Mouse (Mus musculus) heart, postnatal 4 days (tissue): ENCODE measurements around the gene Gm9972. TPM values are rescaled to one million over a fixed set of nuclear protein-coding genes. Genes with fewer than 3 reads are reported as not detected.

ENCODE experiments used
- DNase-seq: peaks from one replicate; pipeline ENCODE4 v3.0.0; 2021
- total RNA-seq, 2 experiments: library from RNA; stranded (reverse); gene quantifications; 2 replicates each; pipeline ENCODE4 v1.2.3; 2021

Gene Gm9972
- total RNA-seq = not detected

DNA sequence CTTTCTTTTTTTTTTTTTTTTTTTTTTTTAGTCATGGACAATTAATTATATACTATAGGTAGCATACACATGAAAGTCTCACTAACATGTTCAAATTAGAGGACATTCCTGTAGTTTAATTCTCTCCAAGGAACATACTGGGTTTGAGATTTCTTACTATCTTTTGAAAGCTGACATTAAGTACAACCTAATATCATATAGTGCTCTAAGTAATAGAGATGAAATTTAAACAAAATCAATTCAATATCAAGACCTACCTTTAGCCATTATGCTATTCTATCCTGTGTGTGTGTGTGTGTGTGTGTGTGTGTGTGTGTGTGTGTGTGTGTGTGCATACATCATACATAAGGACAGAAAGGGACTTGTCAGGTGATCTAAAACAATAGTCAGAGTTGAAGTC, at the start of gene Gm9972:
Gene Gm9972 (plus strand): TSS at position 301 of the 400 bp plus-strand sequence.
- DNase-seq = no peak

DNA sequence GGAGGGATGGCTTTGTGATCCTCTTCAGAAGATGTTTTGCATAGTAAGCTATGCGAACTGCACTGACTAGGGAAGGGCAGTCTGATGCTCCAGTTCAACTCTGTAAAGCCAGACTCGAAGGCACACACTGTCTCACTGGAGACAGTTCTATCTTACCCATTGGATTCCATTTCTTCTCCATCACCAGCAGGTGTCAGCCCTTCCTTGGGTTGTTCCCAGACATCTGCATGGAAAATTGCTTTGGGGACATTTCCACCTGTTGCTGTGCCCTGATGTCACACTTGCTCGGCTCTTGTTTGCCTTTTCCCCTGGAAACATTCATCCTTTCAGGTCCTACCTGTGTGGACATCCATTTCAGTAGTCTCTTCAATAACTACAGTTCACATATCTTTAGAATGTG, 36.4 kb upstream of the Gm9972 start:
- DNase-seq = peak; percentile 28

DNA sequence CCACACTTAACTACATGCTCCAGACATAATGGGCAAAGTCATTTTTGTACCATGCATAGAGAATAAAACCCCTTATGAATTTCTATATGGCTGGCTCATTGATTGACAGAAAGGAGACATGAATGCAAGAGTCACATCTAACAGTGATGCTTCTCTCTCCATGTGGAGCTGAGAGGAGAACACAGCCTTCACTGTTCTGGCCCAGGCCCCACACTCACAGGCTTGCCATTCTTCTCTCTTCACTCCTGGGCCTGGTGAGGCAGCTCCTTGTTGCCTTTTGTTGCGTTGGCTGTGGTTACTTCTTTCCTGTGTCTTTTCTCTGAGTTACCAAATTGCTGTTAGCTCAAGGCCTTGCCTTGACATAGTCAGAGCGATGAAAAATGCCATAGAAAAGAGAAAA, 23.6 kb upstream of the Gm9972 start:
- DNase-seq = no peak

DNA sequence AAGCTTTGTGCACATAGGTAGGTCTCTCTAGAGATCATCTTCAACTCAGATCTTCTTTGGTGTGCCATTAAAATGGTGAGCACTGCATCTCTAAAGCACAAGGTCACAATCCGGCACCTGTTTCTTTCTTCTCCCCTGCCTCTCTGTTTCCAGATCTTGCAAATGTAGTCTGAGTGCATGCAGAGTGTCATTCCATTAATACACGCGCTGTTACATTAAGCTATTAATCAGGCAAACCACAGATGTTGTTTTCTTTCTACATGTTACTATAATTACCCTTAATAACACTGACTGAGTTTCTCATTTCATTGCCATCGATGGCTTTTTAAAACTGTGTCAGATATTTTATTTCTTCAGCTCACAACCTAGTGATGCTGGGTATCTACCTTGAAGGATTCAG, 22.6 kb upstream of the Gm9972 start:
- DNase-seq = no peak

DNA sequence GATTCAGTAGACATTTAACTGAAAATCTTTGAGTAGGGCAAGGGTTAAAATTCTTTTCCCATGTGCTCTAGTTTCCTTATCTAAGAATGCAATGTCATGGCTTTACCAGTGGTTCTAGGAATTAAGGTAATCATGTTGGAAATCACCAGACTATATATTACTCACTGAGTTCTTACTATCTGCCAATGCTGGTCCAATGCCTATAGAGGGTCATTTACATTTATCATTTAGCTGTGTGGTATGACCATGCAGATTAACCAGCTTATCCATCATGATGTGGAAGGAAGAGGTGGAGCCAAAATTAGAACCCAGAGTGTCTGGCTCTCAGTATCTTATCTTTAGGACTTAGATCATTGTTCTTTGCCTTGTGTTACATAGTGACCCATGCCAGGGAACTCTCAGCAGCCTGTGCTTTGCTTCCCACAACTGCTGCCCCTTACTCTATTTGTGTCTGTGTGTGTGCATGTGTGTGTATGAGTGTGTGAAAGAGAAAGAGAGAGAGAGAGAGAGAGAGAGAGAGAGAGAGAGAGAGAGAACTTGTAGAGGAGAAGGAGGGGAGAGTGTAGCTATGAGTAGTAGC, 12.3 kb upstream of the Gm9972 start:
- DNase-seq = no peak

DNA sequence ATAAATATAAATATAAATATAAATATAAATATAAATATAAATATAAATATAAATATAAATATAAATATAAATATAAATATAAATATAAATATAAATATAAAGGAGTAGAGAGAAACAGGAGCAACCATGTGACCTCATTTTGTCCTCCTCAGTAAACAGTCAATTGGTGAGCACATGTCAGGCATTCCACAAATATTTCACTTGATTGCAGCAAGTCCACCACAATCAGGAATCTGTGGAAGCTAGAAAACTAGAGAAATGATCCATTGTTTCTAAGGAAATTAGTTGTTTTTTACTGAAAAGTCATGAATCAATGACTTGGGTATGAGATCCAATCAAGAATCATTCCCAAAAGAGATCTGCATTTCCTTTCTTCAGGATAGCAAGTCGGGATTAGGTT, 5.7 kb upstream of the Gm9972 start:
- no peak for DNase-seq

DNA sequence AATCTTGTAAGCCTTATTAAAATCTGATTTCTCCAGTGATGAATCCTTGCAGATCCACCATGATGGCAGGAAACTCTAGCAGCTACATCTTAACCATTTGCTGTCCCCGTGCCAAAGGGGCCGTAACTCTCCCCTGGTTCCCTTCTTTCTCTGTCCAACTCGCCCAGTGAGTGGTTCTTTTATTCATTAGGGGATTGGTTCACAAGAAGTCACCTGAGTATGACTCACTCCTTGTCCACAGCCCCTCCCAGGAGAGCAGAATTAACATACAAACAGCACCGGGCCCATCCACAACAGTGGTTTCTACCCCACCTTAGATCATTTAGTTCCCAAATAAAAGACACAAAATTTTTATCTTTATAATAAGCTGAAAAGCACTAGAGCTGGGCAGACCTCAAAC, 3.4 kb upstream of the Gm9972 start:
- DNase-seq = no peak

DNA sequence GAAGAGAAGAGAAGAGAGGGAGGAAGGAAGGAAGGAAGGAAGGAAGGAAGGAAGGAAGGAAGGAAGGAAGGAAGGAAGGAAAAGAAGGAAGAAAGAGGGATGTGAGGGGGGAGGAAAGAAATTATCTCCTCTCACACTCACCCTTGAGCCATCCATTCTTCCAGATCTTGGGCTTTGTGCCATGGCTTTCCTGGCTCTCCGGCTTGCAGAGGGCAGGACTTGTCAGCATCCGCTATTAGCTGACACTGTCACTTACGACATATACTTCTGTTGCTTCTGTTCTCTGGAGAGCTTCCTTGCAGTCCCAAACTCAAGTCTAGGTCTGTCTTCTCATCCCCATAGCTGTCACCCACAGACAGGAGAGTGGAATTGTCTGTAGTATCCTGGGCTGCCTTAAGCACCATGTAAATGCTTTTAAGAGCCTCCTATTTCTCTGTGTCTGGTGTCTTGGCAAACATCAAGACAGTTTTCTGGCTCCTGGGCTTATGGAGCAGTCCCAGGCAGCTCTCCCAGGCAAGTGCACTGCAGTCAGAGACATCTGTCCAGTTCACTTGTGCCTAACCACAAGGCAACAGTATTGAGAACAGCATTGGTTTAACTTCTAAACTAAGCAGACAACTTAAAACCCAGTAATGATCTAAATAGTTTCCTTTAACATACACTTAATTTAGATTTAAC, 10.5 kb downstream of the Gm9972 start:
- DNase-seq = no peak

DNA sequence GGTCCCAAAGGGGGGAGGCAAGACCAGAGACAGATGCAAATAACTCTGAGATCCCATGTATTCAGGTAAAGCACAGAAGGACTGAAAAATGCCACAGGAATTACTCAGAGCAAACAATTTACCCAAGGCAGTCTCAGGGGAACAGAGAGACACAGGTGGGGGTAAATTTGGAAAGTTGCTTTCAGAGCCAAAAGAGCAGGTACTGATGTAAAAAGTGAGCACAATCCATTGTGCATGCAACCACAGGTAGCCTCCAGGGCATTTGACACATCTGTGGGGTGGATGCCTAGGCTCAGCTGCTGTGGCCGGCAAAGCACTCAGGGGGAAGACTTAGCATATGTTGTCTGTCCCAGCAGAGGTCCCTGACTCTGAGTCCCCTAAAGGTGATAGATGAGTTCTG, 13.8 kb downstream of the Gm9972 start:
- DNase-seq = no peak

DNA sequence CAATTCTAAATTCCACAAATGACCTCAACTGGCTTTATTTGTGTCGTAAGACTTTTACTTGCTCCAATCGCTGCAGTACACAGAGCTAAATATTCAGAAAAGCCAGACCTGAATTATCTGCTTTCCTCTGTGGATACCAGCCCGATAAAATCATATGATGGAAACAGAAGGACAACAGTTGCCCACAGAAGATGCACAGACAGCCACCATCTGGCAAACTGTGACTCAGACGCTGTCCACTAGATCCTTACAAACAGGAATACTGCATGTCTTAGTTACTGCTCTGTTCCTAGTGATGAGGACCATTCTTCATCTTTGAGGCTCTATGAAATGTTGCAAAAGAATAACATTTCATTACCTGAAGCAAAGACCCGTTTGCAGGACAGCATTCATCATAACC, 19.4 kb downstream of the Gm9972 start:
- DNase-seq = no peak

DNA sequence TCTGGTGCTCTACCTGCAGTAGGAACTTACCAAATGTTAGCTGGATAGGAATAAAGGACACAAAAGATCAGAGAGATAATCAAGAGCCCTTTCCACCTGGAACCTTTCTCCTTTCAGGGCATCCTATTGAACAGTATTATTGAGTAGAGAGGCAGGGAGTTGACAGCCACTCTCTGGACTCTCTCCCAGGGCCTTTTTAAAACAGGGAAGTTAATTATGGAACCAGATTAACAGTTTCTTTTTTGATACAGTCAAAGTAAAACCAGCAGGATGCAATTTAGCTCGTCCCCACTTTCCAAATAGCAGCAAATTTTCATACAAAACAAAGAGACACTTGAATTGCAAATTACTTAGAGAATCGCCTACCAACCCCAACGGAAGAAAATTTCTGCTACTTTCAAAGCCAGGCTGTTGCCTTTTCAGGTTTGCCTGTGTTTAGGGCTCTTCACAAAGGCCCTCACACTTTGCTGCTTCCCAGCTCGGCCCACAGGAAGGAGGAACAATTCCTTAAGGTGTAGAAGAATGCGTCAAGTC, 24.0 kb downstream of the Gm9972 start:
- no peak for DNase-seq

DNA sequence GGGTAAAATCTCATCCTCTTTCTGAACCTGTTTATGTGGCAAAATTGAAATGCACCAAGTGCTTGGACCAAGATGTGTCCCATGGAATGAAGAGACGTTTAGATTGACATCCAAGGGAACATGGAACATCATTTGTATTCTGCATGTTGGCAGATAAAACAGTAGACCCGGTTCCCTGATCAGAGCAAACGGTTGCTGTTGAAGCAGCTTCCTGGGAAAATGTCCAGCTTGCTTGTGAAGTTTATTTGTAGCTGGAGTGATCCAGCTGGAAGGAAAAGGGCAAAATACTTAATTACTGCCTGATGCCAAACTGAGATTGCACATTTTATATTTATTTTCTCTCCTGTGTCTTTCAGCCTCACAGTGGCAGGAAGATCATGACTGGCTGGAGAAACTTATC, 26.7 kb downstream of the Gm9972 start:
- DNase-seq = no peak

DNA sequence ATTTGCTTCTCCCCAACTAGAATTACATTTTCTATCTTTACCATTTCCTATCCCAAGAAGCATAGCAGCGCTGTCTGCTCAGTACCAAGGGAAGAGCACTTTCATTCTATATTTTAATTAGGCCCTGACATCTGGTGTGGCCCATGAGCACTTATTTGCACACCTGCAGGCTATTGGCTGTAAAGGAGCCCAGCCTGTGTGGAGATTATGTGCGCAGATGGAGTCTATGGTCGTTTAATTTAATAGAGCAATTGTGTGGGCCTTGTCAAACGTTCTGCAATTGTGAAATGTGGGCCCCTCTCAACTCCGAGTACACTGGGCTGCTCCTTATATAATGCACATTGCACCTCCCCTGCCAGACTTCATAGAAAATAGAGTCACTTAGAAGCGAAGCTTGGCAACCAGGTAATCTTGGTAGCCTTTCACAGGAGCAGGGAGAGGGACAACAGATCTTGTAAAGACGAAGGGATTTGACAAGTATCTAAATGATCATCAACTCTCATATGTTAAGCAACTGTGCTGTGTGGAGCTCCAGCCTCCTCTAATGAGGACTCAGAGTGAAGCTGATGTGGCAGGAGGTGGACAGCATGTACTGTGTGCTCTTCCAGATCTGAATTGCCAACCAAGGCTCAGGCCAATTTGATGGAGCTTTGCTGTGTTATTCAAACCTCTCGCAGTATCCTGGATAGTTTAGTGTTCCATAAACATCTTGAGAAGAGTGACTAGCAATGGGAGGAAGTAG, 50.9 kb downstream of the Gm9972 start:
- no peak for DNase-seq

Other genes with a start within 250 kb of the Gm9972 start
- gene Atp10b, start 114.1 kb downstream of the Gm9972 start, total RNA-seq = not detected